In genomic region chr2:71735541-71736159, GRCm38 (mm10) we compare ENCODE assay signal across 16 mouse cellular contexts. TPM values are rescaled to one million over a fixed set of nuclear protein-coding genes. Genes with fewer than 3 reads are reported as not detected.
DNase-seq lines count a peak whose midpoint lies in the region; ATAC-seq lines count a peak whose summit lies in the region.
"Had no signal": no experiment of that assay in that cellular context is flagged by ENCODE, and none has a peak within 500 bp of the region (broad histone marks: within the 10 kb centered on the region; RNA-seq: fewer than 3 reads in every experiment).

No protein-coding gene starts in this region.

- peak; percentile 58 for DNase-seq in thymus, postnatal 0 days (ENCODE audit: low spot score)
- DNase-seq in thymus, adult 18-20 months: no peak
- DNase-seq in adrenal gland, postnatal 4 days (ENCODE audit: low spot score in 2 of 2): no peak
- no peak for DNase-seq in urinary bladder, adult 18-20 months (ENCODE audit: low spot score in 2 of 2)
- DNase-seq in urinary bladder, postnatal 10 days (ENCODE audit: low spot score): no peak
- DNase-seq: adrenal gland, postnatal 14 days; cerebellum, adult 2 months; forebrain, postnatal 0 days; gastrocnemius, postnatal 10 days; heart, postnatal 14 days; kidney, adult 11 months; liver; liver, postnatal 0 days; lung, postnatal 14 days had no signal

- peak; percentile 93 for ATAC-seq in common myeloid progenitor, adult 5-6 weeks (replicated peaks; ENCODE audit: low read depth, poor library complexity, severe bottlenecking)
- ATAC-seq in monocyte, adult 5-6 weeks (replicated peaks; ENCODE audit: insufficient number of reproducible peaks, low FRiP score, low TSS enrichment, poor library complexity, severe bottlenecking): peak; percentile 56; the same call in 1 of the 2 replicates
- ATAC-seq: forebrain, postnatal 0 days; liver, postnatal 0 days had no signal

RNA-seq across cellular contexts. Expression of gene Itga6, which starts 9.8 kb away (rescaled TPM):
- 34.9 and 37.8 TPM in 2 replicates for polyA plus RNA-seq in thymus, postnatal 0 days (2015; fragmentation: Nextera tagmentation; extraction: Ambion mirVana)
- 66.4 and 70.6 TPM in 2 replicates for total RNA-seq in common myeloid progenitor, adult 5-6 weeks (2017)
- 20.6 to 89.1 TPM (median 24.1 TPM) in 3 replicates for total RNA-seq in monocyte, adult 5-6 weeks (2017)
- 100 to 1,000 TPM; 240 to 287 TPM for total RNA-seq in adrenal gland, postnatal 4 days (2021)
